Mouse (Mus musculus) liver, adult 2 months (tissue): Measurements from ENCODE around the gene Hoxd4. TPM values are rescaled to one million over a fixed set of nuclear protein-coding genes. Genes with fewer than 3 reads are reported as not detected.

Experiments used
- DNase-seq: peaks from one replicate; pipeline ENCODE4 v3.0.0-alpha.2; 2011; ENCODE audit warnings: low read depth, low spot score; ENCODE audit errors: extremely low read depth
- H3K27ac ChIP-seq: fragments of 200-500 bp; replicated peaks from 2 replicates; pipeline ENCODE4 v1.5.1; 2012; ENCODE audit warnings: low read depth, mild to moderate bottlenecking, control low read depth, inconsistent platforms, low read length; ENCODE audit not compliant: insufficient read depth
- H3K27me3 ChIP-seq: fragments of 200-500 bp; 2 replicates; pipeline ENCODE4 v1.6.1; 2012; ENCODE audit warnings: mild to moderate bottlenecking, moderate library complexity, low read length, inconsistent platforms; ENCODE audit not compliant: control insufficient read depth, insufficient read depth
- H3K36me3 ChIP-seq: fragments of 200-500 bp; 2 replicates; pipeline ENCODE4 v1.6.1; 2012; ENCODE audit warnings: low read length, inconsistent platforms; ENCODE audit not compliant: control insufficient read depth, insufficient read depth
- H3K4me1 ChIP-seq: fragments of 200-500 bp; 2 replicates; pipeline ENCODE4 v1.6.1; 2011; ENCODE audit warnings: low read length; ENCODE audit not compliant: control insufficient read depth, insufficient read depth
- H3K4me3 ChIP-seq: fragments of 200-500 bp; 2 replicates; pipeline ENCODE4 v1.5.1; 2011; ENCODE audit warnings: low read depth, mild to moderate bottlenecking, control low read depth, low read length, moderate library complexity; ENCODE audit not compliant: insufficient read depth
- H3K79me2 ChIP-seq: fragments of 200-500 bp; 2 replicates; pipeline ENCODE4 v1.6.1; 2012; ENCODE audit warnings: inconsistent platforms, mild to moderate bottlenecking, low read length, moderate library complexity; ENCODE audit not compliant: control insufficient read depth, insufficient read depth
- H3K9ac ChIP-seq: fragments of 200-500 bp; 2 replicates; pipeline ENCODE4 v1.6.1; 2012; ENCODE audit warnings: low read depth, mild to moderate bottlenecking, control low read depth, inconsistent platforms, low read length
- CTCF ChIP-seq: fragments of 200-500 bp; IDR thresholded peaks from 2 replicates; pipeline ENCODE4 v1.5.1; 2011; ENCODE audit warnings: low read depth, low read length, control low read depth
- POLR2A ChIP-seq: fragments of 200-500 bp; IDR thresholded peaks from 2 replicates; pipeline ENCODE4 v1.6.1; 2011; ENCODE audit warnings: low read length, control low read depth; ENCODE audit not compliant: insufficient read depth; ENCODE audit errors: extremely low read depth
- WGBS: fragments of 180-500 bp; shearing (Covaris S2); methylation state at CpG from one replicate; pipeline ENCODE4 v1.1.7; 2018; 5-methylcytosine and 5-hydroxymethylcytosine counted together
- polyA plus RNA-seq: library from polyadenylated mRNA; depleted of rRNA; stranded (reverse); fragments of >200 nt; gene quantifications from 2 replicates; pipeline ENCODE4 v1.2.3, GENCODE M21; 2012
- total RNA-seq: library from RNA; depleted of rRNA; stranded (reverse); fragments of >200 nt; gene quantifications from 2 replicates; pipeline ENCODE4 v1.2.3, GENCODE M21; 2014

Hoxd4 gene
- total and polyA plus RNA-seq, 2 experiments, result 0.05 to 0.09 TPM

DNA sequence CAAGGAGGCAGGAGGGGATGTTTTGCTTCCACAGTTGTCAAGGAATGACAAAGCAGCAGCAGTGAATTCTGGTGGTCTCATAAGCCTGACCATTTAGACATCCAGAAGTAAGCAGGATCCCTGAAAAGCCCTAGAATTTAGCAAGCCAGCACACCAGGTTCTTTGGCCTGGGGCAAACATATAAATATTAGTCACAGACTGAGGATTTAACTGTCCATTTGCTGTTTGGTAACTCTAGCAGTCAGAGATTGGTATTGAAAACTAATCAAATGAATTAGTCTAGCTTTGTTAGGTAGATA lies 30.2 kb downstream of the Hoxd4 start:
- Histone ChIP-seq H3K79me2 (no peaks in the 10 kb centered on the region), H3K27ac (no peak overlapping the region), H3K9ac (no peak overlapping the region), H3K36me3 (no peaks in the 10 kb centered on the region), H3K4me3 (no peak overlapping the region), H3K27me3 (peaks cover 42% of the 10 kb centered on the region), H3K4me1 (no peaks in the 10 kb centered on the region)
- TF ChIP-seq CTCF (no peak), POLR2A (no peak)
- DNase-seq, result no peak

GRCm38 (mm10) chr2:74745540-74746297 lies 34.0 kb downstream of the Hoxd4 start:
- Histone ChIP-seq H3K4me1 (no peaks in the 10 kb centered on the region), H3K9ac (no peak overlapping the region), H3K27ac (no peak overlapping the region), H3K4me3 (no peak overlapping the region), H3K36me3 (no peaks in the 10 kb centered on the region), H3K79me2 (no peaks in the 10 kb centered on the region), H3K27me3 (peaks cover 34% of the 10 kb centered on the region)
- WGBS, result 5% methylated on average over 6 of the region's 6 CpGs
- no peak for DNase-seq
- TF ChIP-seq CTCF (no peak), POLR2A (no peak)

DNA sequence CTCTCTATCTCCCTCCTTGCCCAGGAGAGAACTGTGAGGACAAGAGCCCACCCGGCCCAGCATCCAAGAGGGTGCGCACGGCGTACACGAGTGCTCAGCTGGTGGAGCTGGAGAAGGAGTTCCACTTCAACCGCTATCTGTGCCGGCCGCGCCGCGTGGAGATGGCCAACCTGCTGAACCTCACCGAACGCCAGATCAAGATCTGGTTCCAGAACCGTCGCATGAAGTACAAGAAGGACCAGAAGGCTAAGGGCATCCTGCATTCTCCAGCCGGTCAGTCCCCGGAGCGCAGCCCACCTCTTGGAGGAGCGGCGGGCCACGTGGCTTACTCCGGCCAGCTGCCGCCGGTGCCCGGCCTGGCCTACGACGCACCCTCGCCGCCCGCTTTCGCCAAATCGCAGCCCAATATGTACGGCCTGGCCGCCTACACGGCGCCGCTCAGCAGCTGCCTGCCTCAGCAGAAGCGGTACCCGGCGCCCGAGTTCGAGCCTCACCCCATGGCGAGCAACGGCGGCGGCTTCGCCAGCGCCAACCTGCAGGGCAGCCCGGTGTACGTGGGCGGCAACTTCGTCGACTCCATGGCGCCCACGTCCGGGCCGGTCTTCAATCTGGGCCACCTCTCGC lies 34.7 kb downstream of the Hoxd4 start:
- Histone ChIP-seq H3K27me3 (peaks cover 34% of the 10 kb centered on the region), H3K79me2 (no peaks in the 10 kb centered on the region), H3K4me3 (no peak overlapping the region), H3K4me1 (no peaks in the 10 kb centered on the region), H3K9ac (no peak overlapping the region), H3K36me3 (no peaks in the 10 kb centered on the region), H3K27ac (no peak overlapping the region)
- no peak for DNase-seq
- WGBS, result 5% methylated on average over 58 of the region's 58 CpGs
- TF ChIP-seq CTCF (no peak), POLR2A (no peak)

DNA sequence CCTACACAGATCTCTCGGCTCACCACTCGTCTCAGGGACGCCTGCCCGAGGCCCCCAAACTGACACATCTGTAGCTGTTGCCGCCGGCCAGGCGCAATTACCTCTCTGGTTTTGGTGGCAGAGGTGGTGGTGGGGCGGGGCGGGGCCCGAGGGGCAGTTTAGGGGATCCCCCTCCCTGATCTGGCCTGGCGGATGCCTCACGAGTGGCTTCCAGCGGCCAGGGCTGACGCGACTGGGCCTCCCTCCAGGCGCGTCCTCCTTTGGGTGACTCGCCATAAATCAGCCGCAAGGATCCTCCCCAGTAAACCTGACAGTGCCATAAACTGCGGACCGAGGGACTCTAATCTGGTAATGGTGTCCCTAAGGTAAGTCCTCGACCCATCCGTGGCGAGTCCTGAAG lies 35.3 kb downstream of the Hoxd4 start:
- H3K4me3 ChIP-seq, result no peak overlapping the region
- TF ChIP-seq POLR2A, result no peak
- TF ChIP-seq CTCF, result no peak
- H3K79me2 ChIP-seq, result no peaks in the 10 kb centered on the region
- H3K4me1 ChIP-seq, result no peaks in the 10 kb centered on the region
- DNase-seq, result no peak
- H3K27ac ChIP-seq, result no peak overlapping the region
- peaks cover 38% of the 10 kb centered on the region for H3K27me3 ChIP-seq
- H3K9ac ChIP-seq, result no peak overlapping the region
- WGBS, result 4% methylated on average over 24 of the region's 24 CpGs
- no peaks in the 10 kb centered on the region for H3K36me3 ChIP-seq

GRCm38 (mm10) chr2:74747661-74748141 lies 36.0 kb downstream of the Hoxd4 start:
- TF ChIP-seq CTCF (no peak), POLR2A (no peak)
- no peaks in the 10 kb centered on the region for H3K79me2 ChIP-seq
- H3K4me3 ChIP-seq, result no peak overlapping the region
- no peaks in the 10 kb centered on the region for H3K36me3 ChIP-seq
- H3K27ac ChIP-seq, result no peak overlapping the region
- DNase-seq, result no peak
- peaks cover 43% of the 10 kb centered on the region for H3K27me3 ChIP-seq
- 14% methylated on average over 11 of the region's 11 CpGs for WGBS
- no peaks in the 10 kb centered on the region for H3K4me1 ChIP-seq
- no peak overlapping the region for H3K9ac ChIP-seq

DNA sequence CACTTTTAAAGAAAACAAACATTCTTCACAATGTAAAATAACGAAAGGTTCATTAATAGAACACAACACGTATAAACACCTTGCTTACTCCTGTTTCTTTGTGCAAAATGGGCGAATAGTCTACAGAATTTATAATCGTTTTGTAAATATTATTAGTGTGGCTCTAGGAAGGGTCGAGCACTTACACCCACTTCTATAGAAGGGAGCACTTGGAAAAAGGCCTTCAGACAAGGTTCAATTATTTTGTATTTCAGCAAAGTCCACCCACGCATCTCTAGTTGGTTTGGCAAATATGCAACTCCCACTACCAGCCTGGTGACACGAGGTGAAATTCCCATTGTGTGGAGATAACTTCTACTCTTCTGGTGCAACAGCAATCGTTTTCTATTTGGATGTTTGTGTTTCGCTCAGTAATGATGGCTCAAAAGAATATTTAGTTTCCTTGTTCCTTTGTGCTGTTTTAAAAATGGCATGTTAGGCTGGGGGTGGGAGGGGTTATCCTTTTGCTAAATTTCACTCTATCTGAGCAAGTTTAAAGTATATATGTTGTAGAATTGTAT lies 36.8 kb downstream of the Hoxd4 start:
- WGBS, result 14% methylated on average over 9 of the region's 9 CpGs
- TF ChIP-seq CTCF, result no peak
- TF ChIP-seq POLR2A, result no peak

More for the DNA sequence above, 36.8 kb downstream of the Hoxd4 start:
- H3K4me1 ChIP-seq, result no peaks in the 10 kb centered on the region
- no peak for DNase-seq
- no peaks in the 10 kb centered on the region for H3K36me3 ChIP-seq
- H3K9ac ChIP-seq, result no peak overlapping the region
- H3K4me3 ChIP-seq, result no peak overlapping the region
- no peaks in the 10 kb centered on the region for H3K79me2 ChIP-seq
- no peak overlapping the region for H3K27ac ChIP-seq
- peaks cover 50% of the 10 kb centered on the region for H3K27me3 ChIP-seq
